Mouse (Mus musculus) spleen, postnatal 10 days (tissue): ENCODE data around the gene Spata20.

Source experiments
- DNase-seq, 2 experiments: peaks; one replicate each; pipeline ENCODE4 v3.0.0; 2021 to 2022; ENCODE audit warnings: low spot score in 2 of 2

Spata20 gene

DNA sequence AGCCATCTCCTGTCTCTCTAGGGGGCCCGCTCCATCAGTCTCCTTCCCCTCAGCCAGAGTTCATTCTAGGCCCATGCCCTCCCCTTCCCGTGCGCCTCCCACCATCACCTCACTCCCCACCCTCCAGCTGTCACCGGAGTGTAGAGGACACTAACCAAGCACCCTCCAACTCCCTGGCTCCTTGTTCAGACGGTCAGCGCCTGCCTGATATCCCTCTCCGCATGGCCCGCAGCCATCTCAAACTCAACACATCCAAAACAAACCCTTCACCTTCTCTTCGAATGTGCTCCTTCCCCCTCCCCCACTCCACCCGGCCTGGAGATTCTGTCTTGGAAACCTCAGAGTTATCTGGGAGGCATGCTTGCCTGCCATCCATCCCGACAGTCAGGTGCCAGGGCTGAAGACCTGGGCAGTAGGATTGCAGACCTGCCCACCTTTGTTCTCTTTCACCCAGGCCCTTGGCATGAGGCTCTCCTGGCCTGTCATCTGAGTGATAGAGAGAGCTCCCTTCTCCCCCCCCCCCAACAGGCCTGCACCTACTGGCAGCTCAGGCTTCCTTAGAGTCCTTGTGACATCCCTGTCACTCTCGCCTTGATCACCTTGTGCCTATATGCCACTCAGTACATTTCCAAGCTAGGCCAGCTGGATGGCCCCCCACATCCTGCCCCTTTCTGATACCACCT, 34.7 kb downstream of the Spata20 start:
- no peak for DNase-seq

DNA sequence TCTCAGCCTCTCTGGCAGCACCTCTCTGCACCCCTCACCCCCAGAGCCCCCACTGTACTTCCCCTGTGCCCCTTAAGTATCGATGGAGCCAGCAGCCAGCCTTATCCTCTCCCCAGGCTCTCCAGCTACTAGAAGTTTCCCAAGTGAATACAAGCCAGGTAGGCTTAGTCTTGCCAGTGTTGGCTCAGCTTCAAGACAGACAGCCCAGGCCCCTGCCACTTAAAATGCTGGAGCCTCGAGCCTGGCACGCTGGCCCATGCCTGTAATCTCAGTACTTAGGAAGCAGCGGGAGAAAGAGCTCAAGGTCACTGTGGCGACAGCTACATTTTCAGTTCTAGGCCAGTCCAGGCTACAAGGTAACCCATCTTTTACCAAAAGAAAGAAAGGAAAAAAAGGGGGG, 36.1 kb downstream of the Spata20 start:
- DNase-seq = no peak

DNA sequence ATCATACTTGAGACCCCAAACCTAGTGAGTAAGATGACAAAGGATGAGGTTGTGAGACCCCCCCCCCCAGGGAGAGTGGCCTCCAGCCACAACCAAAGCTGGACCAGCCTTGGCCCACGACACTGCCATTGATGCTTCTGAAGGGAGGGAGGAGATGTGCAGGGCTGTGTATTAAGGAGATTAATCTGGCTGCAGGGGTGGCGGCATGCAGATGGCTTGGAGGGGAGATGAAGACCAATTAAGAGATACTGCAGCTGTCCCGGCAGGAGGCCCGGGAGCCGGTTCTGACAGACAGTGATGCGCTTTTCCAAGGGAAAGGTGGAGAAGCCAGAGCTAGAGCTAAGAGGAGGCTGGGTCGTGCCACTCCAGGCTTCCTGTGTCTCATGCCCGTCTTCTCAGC, 36.7 kb downstream of the Spata20 start:
- no peak for DNase-seq

DNA sequence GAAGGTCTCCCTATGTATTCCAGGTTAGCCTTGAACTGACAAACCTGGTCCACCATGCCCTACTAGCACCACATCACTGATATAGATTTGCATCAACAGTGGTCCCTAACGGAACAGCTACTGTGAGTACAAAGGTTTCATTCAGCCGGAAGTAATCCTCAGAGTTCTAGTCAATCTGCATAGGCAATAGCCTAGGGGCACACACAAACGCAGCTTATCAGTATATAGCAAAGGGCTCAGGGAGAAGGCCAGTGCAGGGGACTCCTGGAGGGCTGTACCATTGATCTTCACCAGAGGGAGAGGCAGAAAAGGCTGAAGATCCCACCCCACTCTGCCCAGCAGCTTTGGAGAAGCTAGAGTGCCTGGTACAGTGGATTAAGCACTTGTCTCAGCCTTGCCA, 39.0 kb downstream of the Spata20 start:
- DNase-seq = no peak

DNA sequence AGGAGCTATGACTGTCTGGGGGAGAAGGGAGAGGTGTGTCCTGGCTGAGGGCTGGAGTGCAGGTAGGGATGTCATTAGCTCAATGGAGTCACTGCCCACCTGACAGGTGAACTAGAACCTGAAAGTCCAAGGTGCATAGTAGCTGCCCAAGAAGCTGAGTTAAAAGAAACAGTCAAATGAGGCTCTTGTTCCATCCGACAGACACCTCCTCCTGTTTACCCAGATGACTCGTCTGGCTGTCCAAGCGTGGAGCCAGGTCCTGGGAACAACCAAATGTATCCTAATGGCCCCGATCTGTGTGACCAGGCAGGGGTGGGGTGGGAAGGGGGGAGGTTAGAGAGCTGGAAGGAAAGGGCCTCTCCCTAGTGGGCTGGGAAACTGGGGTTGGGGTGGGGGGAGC, 40.7 kb downstream of the Spata20 start:
- DNase-seq = no peak

DNA sequence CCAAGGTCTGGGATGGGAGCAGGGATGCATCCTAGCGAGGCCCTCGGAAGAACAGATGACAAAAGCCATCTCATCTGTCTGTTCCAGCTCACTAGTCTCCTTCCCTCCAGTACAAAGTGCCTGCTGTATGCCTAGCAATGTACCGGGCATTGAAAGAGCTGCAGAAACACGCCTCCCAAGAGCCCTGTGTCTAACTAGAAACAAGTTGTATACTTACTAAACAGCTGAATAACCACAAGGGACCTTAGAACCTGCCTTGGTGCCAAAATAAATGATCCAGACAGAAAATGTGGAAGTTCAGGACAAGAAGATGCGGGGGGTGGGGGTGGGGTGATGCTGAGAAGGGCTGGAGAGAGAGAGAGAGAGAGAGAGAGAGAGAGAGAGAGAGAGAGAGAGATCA, 41.1 kb downstream of the Spata20 start:
- no peak for DNase-seq

DNA sequence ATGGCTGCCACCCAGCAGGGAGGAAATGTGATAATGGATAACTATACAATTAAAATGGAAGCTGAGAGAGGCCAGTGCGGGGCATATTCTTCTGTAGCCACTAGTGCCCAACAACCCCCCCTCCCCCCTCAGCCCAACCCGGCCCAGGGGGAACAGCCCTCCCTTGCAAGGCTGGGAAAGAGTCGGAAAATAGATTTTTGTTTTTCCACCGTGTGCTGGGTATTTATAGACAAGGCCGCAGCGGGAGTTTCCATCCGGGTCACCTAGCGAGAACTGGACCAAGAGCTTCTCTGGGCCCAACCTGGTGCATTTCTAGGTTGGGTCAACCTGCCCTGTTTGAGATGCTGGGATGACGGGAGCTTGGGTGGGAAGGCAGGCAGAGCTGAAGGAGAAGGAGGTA, 44.2 kb downstream of the Spata20 start:
- no peak for DNase-seq

DNA sequence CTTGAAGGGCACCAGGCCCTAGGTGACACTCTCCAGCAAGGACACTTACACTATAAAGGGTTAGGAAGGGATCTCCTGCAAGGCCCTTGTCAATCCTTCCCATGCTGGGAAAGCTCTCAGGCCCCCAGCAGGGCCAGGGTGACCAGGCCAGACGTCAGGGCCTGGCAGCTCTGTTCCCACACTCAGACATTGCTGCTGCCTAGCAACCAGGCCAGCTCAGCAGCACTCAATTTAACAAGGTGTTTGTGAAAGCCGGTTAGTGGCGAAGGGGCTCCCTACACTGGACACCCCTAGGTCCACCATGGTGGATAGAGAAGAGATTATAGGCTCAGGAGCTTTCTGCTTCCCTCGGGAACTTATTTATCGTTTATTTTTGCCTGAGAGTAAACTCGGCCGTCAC, 44.9 kb downstream of the Spata20 start:
- DNase-seq = no peak

DNA sequence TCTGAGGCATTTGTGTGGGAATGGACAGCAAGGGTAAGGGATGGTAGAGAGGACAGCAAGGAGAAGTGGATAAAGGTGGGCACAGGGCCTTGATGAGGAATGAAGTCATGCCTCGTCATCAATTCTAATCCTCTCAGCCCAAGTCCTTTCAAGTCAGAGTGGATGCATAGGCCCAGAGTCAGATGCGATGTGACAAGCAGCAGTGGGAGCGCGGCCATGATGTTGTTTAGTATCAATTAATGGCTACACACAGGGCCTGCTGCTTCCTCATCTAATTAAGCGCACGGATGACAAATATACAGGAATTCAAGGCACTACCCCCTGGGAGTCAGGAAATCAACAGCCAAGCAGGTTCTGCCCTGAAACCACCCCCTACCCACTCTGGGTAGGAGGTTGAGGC, 45.6 kb downstream of the Spata20 start:
- no peak for DNase-seq

DNA sequence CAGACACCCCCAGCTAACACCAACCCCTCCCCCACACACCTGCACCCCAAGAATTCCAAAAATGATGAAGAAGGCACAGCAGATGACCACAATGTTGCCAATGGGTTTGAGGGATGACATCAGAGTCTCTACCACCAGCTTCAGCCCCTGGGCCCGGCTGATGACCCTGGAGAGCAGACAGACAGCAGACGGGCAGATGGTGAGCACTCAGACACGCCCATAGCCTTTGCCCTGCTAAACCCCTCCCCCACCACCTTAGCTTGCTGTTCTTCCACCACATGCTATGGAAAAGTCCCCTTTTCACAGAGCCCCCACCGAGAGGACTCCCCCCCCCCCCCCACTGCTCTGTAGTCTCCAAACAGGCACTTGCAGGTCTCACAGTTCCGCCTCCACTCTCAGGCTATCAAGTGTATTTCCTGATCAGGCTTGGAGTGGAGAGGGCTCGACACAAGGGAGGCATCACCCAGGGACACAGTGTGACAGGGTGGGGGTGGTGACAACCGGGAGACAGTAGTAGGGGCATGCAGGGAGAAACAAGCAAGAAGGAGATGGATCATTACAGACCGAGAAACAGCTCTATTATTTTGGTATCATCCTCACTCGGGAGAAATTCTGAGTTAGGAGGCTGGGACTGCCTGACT, 56.8 kb downstream of the Spata20 start:
- DNase-seq = no peak
